Mouse (Mus musculus) small intestine, adult 2 months (tissue): ENCODE results near the gene Cd101.

Experiments
- CTCF ChIP-seq: fragments of 200-500 bp; IDR thresholded peaks from 2 replicates; pipeline ENCODE4 v1.5.1; 2012; ENCODE audit warnings: low read depth, mild to moderate bottlenecking, control low read depth, inconsistent platforms, low read length, moderate library complexity, mixed read lengths; ENCODE audit not compliant: insufficient replicate concordance, insufficient read length; ENCODE audit errors: extremely low read depth
- POLR2A ChIP-seq: fragments of 200-500 bp; IDR thresholded peaks from 2 replicates; pipeline ENCODE4 v1.6.1; 2012; ENCODE audit warnings: low read depth, mild to moderate bottlenecking, control low read depth, inconsistent platforms, low read length, moderate library complexity

DNA sequence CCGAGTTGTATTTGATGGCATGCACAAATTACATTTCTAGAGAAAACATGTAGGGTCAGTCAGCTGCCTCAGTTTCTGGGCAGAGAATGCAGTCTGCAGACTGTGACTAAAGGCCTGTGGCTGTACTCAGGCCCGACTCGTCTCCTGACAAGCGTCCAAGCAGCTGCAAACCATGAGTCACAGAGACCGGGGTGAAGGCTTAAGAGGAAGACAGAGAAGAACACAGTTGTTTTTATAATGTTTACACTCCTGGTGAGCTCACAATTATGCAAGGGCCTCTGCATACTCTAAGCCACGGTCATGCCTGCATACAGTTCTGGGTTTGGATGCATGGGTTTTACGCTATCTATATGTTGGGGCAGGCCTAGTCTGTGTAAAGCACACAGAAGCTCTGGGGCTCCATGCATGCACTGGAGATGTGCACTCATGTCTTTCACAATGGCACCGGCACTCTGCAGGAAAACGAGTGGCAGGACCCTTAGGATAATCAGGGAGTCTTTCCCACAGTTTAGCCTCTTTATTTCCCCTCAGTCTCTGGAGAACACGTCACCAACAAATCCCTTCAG is 41.0 kb upstream of the Cd101 start:
- TF ChIP-seq CTCF (no peak), POLR2A (no peak)
